Mouse (Mus musculus): ENCODE results near the gene Elmo3.

GRCm38 (mm10) chr8:105304325-105305210 lies 833 bp upstream of the Elmo3 start:
- TF ChIP-seq CTCF (IDR thresholded peaks at IDR 0.05; ENCODE audit: low read depth, low read length) (no peak), POLR2A (IDR thresholded peaks at IDR 0.05; ENCODE audit: borderline replicate concordance, low read depth, low read length) (no peak)

Measured in bone marrow macrophage, adult 2 months (primary cell).